Mouse (Mus musculus) layer of hippocampus, postnatal 36 days (tissue): ENCODE results near the gene Dohh. TPM values are rescaled to one million over a fixed set of nuclear protein-coding genes. Genes with fewer than 3 reads are reported as not detected.

Source experiments
- DNase-seq, 2 experiments: peaks; one replicate each; pipeline ENCODE4 v3.0.0; 2022
- total RNA-seq, 2 experiments: library from RNA; stranded (reverse); gene quantifications; 2 replicates each; pipeline ENCODE4 v1.2.3; 2021

Gene Dohh
- total RNA-seq, 2 experiments from 2014 or later, result 72.5 to 76.9 TPM

DNA sequence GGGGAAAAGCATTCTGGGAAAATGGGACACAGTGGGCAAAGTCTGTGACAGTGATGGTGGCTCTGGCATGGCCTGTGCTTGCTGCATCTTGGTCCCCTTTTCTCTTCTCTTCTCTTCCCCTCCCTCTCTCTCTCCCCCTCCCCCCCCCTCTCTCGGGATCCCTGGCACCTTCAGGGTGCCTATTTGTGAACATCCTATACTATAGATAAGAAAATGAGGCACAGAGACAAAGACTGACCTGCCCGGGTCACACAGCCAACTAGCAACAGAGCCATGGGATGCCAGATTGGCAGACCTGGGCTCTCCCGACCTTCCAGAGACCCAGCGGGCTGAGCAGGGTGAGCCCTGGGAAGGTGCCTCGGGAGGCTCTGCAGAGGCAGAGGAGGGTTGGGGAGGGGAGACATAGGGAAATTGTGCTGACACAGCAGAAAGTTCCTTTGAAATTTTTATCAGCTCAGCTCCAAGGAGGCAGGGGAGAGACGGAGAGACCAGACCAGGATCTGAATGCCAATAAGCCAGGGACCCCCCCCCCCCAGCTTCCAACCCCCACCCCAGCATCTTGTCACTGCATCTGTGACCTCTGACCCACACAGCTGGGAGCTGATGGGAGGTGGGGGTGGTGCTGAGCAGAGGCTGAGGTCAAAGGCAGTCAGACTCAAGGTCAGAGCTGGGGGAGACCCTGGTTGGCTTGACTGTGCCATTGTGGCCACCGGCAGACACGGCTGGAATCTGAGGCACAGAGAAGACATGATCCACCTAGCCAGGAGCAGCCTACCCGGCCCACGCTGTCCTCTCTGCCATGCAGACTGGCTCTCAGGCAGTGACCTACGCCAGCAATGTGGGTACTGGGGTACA is 34.2 kb downstream of the Dohh start:
- no peak for DNase-seq

- DNase-seq, result peak in 1 of 2 experiments; percentile 1
Observed at GRCm38 (mm10) chr10:81419111-81419928, 35.1 kb downstream of the Dohh start.

DNA sequence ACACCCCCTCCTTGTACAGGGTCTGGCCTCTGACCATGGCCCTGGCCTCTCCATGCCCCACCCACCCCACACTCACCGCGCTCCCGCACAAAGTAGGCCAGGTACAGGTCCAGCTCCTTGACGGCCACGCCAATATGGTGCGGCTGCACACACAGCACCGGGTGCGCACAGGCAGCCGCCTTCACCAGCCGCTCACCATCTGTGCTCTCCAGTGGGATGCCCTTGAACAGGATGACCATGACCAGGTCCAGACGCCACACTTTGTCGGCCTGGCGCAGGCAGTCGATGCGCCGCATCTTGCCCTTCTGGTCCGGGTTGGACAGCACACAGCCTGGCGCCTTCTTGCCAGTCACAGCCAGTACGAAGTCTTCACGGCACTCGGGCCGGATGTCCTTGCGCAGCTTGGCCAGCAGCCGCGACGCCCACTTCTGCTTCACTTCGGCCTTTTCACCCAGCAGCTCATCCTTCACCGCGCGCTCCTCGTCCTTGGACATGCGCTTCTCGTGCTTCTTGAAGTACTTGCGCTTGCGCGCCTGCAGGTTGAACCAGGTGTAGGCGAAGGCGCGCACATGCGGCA is 36.1 kb downstream of the Dohh start:
- peak in 1 of 2 experiments; percentile 13 for DNase-seq

- DNase-seq, result no peak
Observed at GRCm38 (mm10) chr10:81421041-81421796, 37.0 kb downstream of the Dohh start.

- DNase-seq, result peak in 1 of 2 experiments; percentile 1
Observed at GRCm38 (mm10) chr10:81421797-81422100, 37.5 kb downstream of the Dohh start.

GRCm38 (mm10) chr10:81422191-81422590 is 38.0 kb downstream of the Dohh start:
- DNase-seq, result peak in 1 of 2 experiments; percentile 3

DNA sequence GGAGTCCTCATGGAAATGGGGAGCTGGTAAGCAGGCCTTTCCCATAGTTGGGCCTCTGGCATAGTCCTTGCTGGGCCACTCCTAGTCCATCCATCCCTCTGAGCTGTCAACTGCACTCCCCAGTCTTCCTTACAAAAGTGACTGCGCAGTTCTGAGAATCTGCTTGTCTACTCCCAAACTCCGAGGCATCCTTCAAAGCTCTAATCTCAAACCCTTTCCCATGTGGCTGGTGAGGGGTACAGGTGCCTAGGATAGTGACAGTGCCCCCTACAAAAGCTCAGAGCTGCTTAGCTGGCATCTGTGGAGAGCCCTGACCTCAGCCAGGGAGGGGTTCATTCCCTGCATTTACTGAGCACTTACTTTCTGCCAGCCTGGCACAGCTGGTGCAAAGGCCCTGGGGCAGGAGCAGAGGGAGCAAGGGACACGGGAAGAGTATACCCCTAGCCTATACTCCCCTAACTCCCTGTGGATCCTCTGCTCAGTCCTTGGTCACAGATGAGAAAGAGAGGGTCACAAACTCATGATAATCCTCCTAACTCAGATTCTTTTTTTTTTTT is 38.5 kb downstream of the Dohh start:
- no peak for DNase-seq

DNA sequence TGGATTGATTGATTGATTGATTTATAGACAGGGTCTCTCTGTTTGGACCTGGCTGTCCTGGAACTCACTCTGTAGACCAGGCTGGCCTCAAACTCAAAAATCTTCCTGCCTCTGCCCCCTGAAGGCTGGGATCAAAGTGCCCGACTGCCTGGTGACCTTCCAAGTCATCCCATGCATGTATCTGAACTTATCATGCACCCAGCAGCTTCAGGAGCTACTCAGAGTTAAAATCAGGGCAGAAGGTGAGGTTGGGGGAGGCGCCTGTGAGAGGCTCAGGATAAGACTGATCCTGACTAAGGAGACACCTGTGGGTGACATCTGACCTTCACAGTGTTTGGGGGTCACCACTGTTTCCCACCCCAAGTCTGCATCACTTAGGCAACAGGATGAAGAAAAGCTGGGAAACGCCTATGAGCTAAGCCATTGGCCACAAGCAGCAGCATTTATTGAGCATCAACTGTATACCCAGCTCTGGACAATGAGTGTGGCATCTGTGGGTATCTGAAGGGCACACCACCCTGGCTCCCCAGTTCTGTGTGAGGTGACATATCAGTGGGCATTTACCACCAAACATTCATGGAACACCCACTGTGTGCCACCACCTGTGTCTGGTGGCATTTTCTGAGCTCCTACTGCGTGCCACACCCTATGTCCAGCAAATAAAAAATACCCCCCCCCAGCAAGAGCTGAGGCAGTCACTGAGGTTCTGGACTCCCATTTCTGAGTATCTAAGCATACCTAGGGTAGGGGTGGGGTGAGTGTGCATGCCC is 39.4 kb downstream of the Dohh start:
- DNase-seq, result peak in 1 of 2 experiments; percentile 1

GRCm38 (mm10) chr10:81424246-81425051 is 40.2 kb downstream of the Dohh start:
- DNase-seq, result peak in 1 of 2 experiments; percentile 15

DNA sequence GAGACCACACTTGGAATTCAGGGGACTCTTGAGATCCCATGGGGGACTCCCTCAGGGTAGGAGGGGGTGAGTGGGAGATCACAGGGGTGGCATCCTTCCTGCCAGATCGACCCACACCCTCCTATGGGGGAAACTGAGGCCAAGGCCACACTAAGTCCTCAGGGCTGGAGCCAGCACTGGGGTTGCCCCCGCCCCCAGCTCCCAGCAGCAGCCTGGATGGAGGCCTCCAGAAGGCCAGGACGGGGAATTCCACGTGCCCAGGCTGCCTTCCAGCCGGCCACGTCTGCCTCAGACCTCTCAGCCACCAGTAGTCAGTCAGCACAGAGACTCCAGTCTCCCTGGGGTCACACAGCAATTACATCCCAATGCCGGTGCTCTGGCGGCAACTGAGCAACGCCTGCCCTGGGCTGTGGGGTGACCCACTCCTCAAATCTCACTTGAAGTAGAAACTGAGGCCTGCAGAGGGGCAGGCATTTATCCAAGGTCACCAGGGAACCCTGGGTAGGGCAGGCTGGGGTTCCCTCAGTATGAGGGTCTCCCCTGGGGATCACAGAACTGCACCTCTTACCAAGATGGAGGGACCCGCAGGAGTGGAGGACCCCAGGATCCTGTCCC is 41.1 kb downstream of the Dohh start:
- peak in 1 of 2 experiments; percentile 23 for DNase-seq

GRCm38 (mm10) chr10:81426081-81426671 is 41.9 kb downstream of the Dohh start:
- peak in 1 of 2 experiments; percentile 11 for DNase-seq

DNA sequence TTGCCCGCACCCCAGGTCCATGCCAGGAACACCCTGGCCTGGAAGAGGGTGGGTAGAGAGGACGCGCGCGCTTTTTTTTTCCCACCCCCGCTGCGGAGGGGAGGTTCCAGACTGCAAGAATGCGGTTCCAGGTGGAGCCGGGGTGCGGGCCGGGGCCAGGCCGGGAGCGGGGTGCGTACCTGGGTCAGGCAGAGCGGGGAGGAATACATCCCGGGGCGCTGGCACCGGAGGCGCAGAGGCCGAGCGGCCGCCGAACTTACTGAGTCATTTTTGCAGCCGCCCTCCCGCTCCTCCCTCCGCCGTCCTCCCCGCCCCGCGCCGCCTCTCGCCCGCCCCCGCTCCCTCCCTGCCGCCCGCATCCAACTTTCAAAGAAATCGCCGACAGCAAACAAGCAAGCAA is 42.7 kb downstream of the Dohh start:
- peak in 1 of 2 experiments; percentile 53 for DNase-seq

DNA sequence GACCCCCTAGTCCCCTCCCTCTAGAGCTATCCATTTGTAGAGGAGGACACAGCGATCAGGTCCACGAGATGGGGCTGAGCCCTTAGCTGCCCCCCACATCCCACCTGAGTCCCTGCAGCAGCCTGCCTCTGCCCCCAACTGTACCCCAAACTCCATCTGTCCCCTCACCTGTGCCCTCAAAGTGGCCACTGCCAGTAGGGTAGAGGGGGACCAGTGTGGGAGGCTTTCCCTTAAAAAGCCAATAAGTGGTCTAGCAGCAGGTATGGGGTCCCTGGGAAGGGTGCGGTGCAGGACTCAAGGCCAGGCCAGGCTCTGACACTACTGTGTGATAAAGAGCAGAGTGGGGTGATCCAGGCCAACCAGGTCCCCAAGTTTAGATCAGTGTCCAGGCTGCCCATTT is 43.1 kb downstream of the Dohh start:
- peak in 1 of 2 experiments; percentile 11 for DNase-seq

DNA sequence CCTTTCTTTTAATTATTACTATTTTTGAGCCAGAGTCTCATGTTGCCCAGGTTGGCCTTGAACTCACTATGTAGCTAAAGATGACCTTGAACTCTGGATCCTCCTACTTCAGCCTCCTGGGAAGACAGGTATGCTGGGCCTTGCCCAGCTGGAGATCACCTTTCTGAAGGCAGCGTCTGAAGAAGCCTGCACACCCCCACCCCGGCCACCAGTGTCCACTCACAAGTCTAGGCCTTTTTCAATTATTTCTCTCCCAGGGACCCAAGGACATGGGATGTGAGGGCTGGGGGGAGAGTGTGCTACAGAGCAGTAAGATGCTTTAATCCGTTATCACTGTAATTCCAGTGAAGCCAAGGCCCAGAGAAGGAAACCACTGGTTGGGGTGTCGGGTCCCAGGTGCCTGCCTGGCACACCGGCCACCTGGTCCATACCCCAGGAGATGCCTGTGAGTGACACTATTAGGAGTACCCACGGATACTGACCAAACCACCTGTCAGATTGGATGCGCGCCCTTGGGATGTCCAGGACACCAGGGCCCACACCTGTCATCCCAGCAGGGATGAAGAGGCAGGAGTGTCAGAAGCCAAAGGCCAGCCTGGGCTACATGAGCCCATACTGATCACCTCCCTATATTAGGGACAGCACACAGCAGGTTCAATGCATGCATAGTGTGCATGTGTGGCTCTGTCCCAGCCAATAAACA is 43.7 kb downstream of the Dohh start:
- peak in 1 of 2 experiments; percentile 3 for DNase-seq

DNA sequence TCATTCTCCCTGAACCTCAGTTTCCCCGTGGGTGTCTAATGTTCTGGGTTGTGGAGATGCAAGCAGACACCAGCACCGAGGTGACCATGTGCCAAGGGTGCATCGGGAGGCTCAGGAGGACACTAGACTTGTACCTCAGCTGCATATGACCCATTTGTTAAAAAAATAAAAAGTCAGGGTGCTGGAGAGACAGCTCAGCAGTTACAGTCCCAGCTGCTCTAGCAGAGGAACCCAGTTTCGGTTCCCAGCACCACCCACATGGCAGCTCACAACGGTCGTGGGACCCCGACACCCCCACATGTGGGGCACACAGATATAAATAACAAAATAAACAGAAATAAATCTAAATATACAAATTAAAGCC is 44.3 kb downstream of the Dohh start:
- peak in 1 of 2 experiments; percentile 1 for DNase-seq

DNA sequence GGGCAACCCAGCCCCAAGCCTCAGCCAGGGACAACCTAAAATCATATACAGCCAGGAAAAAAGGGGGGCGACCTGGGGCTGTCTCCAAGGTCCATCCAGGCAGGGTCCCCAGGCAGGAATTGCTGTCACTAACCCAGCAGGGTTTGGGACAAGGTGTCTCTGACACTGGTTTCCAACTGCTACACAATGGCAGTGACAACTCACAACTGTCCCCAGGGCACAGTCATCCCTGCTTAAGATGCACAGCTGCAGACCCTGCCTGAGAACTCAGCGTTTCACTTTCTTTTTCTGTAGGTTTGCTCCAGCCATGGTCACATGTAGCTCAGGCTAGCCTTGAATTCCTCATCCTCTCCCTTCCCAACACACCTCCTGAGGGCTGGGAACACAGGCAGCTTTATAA is 44.9 kb downstream of the Dohh start:
- DNase-seq, result no peak

- peak in 1 of 2 experiments; percentile 58 for DNase-seq
Observed at GRCm38 (mm10) chr10:81429605-81430061, 45.4 kb downstream of the Dohh start.

- DNase-seq, result peak; percentile 75 to 83
Observed at GRCm38 (mm10) chr10:81430141-81430830, 46.1 kb downstream of the Dohh start.
